Mouse (Mus musculus): ENCODE data around the gene Itgb6. TPM values are rescaled to one million over a fixed set of nuclear protein-coding genes. Genes with fewer than 3 reads are reported as not detected.

The Itgb6 gene
- polyA plus RNA-seq, 1 experiment from 2014 or later = not detected

DNA sequence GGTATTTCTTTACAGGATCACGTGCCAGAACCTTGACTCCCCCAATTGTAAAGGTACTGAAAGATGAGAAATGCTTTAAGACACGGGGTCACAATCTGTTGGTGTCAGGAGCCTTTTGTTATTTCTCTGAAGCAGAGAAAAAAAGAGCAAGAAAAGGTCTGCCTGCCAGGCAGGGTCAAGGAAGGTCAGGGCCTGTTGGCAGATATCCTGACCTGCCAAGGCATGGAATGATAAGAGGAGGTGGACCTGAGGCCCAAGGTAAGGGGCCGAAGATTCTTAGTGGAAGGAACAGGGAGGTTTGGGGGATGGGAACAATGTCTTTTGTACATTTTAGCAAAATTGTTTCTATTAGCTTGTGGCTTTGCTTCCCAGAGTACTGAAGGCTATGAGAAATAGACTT is 13.8 kb downstream of the Itgb6 start:
- 28% methylated on average over 3 of the region's 3 CpGs for WGBS
- H3K4me2 ChIP-seq (replicated peaks) = no peak overlapping the region

DNA sequence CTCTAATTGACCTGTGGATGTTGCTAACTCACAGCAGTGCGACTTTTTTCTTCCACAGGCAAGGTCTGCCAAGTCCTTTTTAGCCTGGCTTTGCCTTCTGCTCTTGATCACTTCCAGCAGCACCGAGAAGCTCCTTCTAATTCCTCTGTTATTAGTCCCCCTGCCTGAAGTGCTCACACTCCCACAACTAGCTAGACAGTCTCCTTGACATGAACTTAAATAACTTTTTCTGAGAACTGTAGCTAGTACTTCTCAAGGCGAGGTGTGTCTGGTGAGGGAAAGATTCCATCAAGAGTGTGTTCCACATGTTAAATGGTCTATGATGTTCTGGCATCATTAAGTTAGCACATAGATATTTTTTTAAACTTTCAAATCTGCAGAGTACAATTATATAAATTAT is 15.6 kb downstream of the Itgb6 start:
- H3K4me2 ChIP-seq (replicated peaks) = no peak overlapping the region
- no peak overlapping the region for H3K27ac ChIP-seq
- no peak overlapping the region for H3K9ac ChIP-seq
- H3K36me3 ChIP-seq (replicated peaks; ENCODE audit: control insufficient read depth, insufficient read depth) = no peaks in the 10 kb centered on the region
- no peaks in the 10 kb centered on the region for H3K9me3 ChIP-seq (ENCODE audit: control insufficient read depth, low read length)
- H3K27me3 ChIP-seq (ENCODE audit: control insufficient read depth, insufficient read depth, low read length) = no peaks in the 10 kb centered on the region
- DNase-seq (ENCODE audit: low spot score) (no peak), ATAC-seq (ENCODE audit: low FRiP score) (no peak)
- 85% methylated on average over 3 of the region's 3 CpGs for WGBS
- H3K4me3 ChIP-seq (replicated peaks; ENCODE audit: low read length) = no peak overlapping the region
- H3K4me1 ChIP-seq (replicated peaks; ENCODE audit: control insufficient read depth, insufficient read depth, low read length) = no peaks in the 10 kb centered on the region

More for the DNA sequence above, 13.8 kb downstream of the Itgb6 start:
- no peaks in the 10 kb centered on the region for H3K9me3 ChIP-seq (ENCODE audit: control insufficient read depth, low read length)
- no peaks in the 10 kb centered on the region for H3K27me3 ChIP-seq (ENCODE audit: control insufficient read depth, insufficient read depth, low read length)
- no peak overlapping the region for H3K9ac ChIP-seq
- H3K4me3 ChIP-seq (replicated peaks; ENCODE audit: low read length) = no peak overlapping the region
- no peak overlapping the region for H3K27ac ChIP-seq
- no peaks in the 10 kb centered on the region for H3K36me3 ChIP-seq (replicated peaks; ENCODE audit: control insufficient read depth, insufficient read depth)
- peaks cover 6% of the 10 kb centered on the region for H3K4me1 ChIP-seq (replicated peaks; ENCODE audit: control insufficient read depth, insufficient read depth, low read length)
- ATAC-seq (ENCODE audit: low FRiP score) = no peak
- no peak for DNase-seq (ENCODE audit: low spot score)

DNA sequence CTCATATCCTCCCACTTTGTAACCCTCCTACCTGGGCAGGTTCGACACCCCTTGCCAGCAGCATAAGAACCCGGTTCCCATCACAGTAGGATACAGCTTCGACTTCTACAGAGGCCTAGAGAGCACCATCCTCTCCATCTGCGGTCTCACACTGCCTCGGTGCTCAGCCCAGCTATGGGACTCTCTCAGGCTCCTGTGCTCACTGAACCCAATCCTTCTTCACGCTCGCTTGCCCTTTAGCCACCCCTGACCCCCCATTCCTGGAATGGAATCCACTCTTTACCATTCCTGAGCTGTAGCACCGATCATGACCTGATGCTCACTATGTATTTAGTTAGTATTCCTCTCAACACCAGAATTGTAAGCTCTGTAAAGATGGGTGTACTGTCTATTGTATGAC is 17.0 kb downstream of the Itgb6 start:
- H3K4me1 ChIP-seq (replicated peaks; ENCODE audit: control insufficient read depth, insufficient read depth, low read length) = no peaks in the 10 kb centered on the region
- H3K36me3 ChIP-seq (replicated peaks; ENCODE audit: control insufficient read depth, insufficient read depth) = no peaks in the 10 kb centered on the region
- 90% methylated on average over 8 of the region's 8 CpGs for WGBS
- no peaks in the 10 kb centered on the region for H3K27me3 ChIP-seq (ENCODE audit: control insufficient read depth, insufficient read depth, low read length)
- H3K27ac ChIP-seq = no peak overlapping the region
- H3K4me2 ChIP-seq (replicated peaks) = no peak overlapping the region
- DNase-seq (ENCODE audit: low spot score) (no peak), ATAC-seq (ENCODE audit: low FRiP score) (no peak)
- no peaks in the 10 kb centered on the region for H3K9me3 ChIP-seq (ENCODE audit: control insufficient read depth, low read length)
- H3K9ac ChIP-seq = no peak overlapping the region
- H3K4me3 ChIP-seq (replicated peaks; ENCODE audit: low read length) = no peak overlapping the region

DNA sequence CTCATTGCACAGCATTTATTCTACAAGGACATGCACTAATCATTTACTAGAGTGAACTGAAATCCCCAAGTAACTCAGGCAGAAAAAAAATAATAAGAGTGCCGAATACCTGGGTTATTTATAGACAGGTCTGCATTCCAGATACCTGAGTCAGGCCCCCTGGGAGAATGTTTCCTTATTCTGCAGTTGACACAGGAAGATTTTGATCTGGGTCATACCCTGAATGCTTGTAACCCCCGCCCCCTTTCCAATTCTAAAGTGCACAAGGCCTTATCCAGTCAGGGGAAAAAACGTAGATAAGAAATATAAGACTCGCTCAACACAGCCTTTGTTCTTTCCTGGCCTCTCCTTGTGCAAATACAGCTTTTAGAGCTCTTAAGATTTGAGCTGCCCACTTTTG is 19.1 kb downstream of the Itgb6 start:
- Histone ChIP-seq H3K27ac (no peak overlapping the region), H3K9me3 (ENCODE audit: control insufficient read depth, low read length) (no peaks in the 10 kb centered on the region), H3K9ac (no peak overlapping the region), H3K4me3 (replicated peaks; ENCODE audit: low read length) (no peak overlapping the region), H3K4me1 (replicated peaks; ENCODE audit: control insufficient read depth, insufficient read depth, low read length) (no peaks in the 10 kb centered on the region), H3K27me3 (ENCODE audit: control insufficient read depth, insufficient read depth, low read length) (no peaks in the 10 kb centered on the region), H3K36me3 (replicated peaks; ENCODE audit: control insufficient read depth, insufficient read depth) (no peaks in the 10 kb centered on the region), H3K4me2 (replicated peaks) (no peak overlapping the region)
- DNase-seq (ENCODE audit: low spot score) (no peak), ATAC-seq (ENCODE audit: low FRiP score) (no peak)
- WGBS = 77% methylated on average over 4 of the region's 4 CpGs

DNA sequence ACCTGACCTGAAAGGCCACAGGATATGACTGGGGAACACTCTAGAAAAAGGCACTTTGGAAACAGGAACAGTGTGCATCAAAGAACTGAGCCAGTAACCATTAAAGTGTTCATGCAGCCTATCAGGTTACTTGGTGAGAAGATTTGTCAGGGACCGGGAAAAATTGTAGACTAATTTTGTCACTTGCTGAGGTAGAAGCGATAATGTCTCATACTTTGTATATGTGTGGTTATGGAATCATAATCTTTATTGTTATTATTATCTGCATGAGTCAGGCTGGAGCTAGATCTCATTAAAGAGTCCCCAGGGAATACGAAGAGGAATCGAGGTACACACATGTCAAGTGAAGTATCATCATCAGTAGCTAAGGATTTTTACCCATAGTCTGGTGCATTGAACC is 21.5 kb downstream of the Itgb6 start:
- Histone ChIP-seq H3K9ac (no peak overlapping the region), H3K4me2 (replicated peaks) (no peak overlapping the region), H3K4me1 (replicated peaks; ENCODE audit: control insufficient read depth, insufficient read depth, low read length) (peaks cover 6% of the 10 kb centered on the region; the same call in 1 of the 2 replicates), H3K27me3 (ENCODE audit: control insufficient read depth, insufficient read depth, low read length) (no peaks in the 10 kb centered on the region), H3K4me3 (replicated peaks; ENCODE audit: low read length) (no peak overlapping the region), H3K9me3 (ENCODE audit: control insufficient read depth, low read length) (no peaks in the 10 kb centered on the region), H3K36me3 (replicated peaks; ENCODE audit: control insufficient read depth, insufficient read depth) (no peaks in the 10 kb centered on the region), H3K27ac (no peak overlapping the region)
- DNase-seq (ENCODE audit: low spot score) = no peak
- 81% methylated on average over 4 of the region's 4 CpGs for WGBS
- no peak for ATAC-seq (ENCODE audit: low FRiP score)

DNA sequence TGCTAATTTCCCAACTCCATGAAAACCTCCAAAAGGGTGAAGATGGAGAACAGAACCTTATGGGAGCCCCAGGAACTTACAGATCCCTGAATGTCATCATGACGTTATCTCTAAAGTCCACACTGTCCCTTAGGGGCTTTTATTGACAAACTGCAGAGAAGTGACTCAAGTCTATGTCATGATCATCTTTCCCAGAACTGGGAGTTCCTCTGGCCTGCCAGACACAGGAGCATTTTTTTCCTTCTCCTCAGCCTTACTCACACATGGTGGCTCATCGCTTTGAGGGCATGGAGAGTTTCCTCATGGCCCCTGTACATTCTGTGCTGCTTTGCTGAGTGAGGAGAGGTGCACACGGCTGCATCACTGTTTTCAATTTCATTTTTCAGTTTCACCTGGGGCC is 22.4 kb downstream of the Itgb6 start:
- Histone ChIP-seq H3K36me3 (replicated peaks; ENCODE audit: control insufficient read depth, insufficient read depth) (no peaks in the 10 kb centered on the region), H3K27me3 (ENCODE audit: control insufficient read depth, insufficient read depth, low read length) (no peaks in the 10 kb centered on the region), H3K4me1 (replicated peaks; ENCODE audit: control insufficient read depth, insufficient read depth, low read length) (peaks cover 6% of the 10 kb centered on the region; the same call in 1 of the 2 replicates), H3K9me3 (ENCODE audit: control insufficient read depth, low read length) (no peaks in the 10 kb centered on the region), H3K4me2 (replicated peaks) (no peak overlapping the region), H3K4me3 (replicated peaks; ENCODE audit: low read length) (no peak overlapping the region), H3K27ac (no peak overlapping the region), H3K9ac (no peak overlapping the region)
- DNase-seq (ENCODE audit: low spot score) (no peak), ATAC-seq (ENCODE audit: low FRiP score) (no peak)
- WGBS = 88% methylated on average over 3 of the region's 3 CpGs

DNA sequence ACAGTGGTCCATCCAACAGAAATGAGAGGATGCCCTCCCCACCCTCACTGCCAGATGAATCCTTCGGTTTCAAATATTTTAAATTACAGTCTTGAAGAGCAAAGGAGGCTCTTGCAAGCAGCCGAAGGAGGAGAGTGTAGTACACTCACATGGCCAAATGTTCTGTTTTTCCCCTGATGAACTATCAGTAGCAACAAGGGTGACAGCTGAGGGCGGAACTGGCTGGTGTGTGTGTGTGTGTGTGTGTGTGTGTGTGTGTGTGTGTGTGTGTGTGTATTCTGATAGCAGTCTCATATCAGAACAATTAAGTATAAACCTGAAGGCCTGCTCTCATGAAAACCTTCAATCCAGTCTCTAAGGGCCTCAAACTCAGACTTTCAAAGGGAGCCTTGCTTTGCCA is 22.9 kb downstream of the Itgb6 start:
- Histone ChIP-seq H3K36me3 (replicated peaks; ENCODE audit: control insufficient read depth, insufficient read depth) (no peaks in the 10 kb centered on the region), H3K4me2 (replicated peaks) (no peak overlapping the region), H3K27ac (no peak overlapping the region), H3K4me3 (replicated peaks; ENCODE audit: low read length) (no peak overlapping the region), H3K4me1 (replicated peaks; ENCODE audit: control insufficient read depth, insufficient read depth, low read length) (peaks cover 6% of the 10 kb centered on the region; the same call in 1 of the 2 replicates), H3K9ac (no peak overlapping the region), H3K27me3 (ENCODE audit: control insufficient read depth, insufficient read depth, low read length) (no peaks in the 10 kb centered on the region), H3K9me3 (ENCODE audit: control insufficient read depth, low read length) (no peaks in the 10 kb centered on the region)
- ATAC-seq (ENCODE audit: low FRiP score) (no peak), DNase-seq (ENCODE audit: low spot score) (no peak)
- 94% methylated on average over 3 of the region's 3 CpGs for WGBS

DNA sequence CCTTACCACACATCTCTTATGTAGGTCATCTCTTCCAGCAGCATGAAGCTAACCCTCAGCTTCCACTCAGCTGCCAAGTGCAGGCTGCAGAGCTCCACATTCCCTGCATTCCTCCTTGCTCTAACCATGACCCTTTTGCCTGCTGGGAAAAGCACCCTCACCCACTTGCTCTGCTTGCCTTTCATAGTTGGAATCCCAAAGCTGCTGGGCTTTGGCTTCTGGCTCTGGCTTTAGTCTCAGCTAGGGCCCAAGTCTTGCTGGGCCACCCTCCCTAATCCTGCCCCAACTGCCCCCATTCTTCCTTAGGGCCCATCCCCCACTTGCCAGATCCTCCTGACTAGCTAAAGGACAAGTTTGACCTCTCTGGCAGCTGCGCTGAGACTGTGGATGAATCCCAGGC is 24.3 kb downstream of the Itgb6 start:
- H3K9me3 ChIP-seq (ENCODE audit: control insufficient read depth, low read length) = no peaks in the 10 kb centered on the region
- WGBS = 50% methylated on average over 1 of the region's 1 CpGs
- ATAC-seq (ENCODE audit: low FRiP score) (no peak), DNase-seq (ENCODE audit: low spot score) (no peak)
- H3K9ac ChIP-seq = no peak overlapping the region
- H3K27me3 ChIP-seq (ENCODE audit: control insufficient read depth, insufficient read depth, low read length) = no peaks in the 10 kb centered on the region
- H3K36me3 ChIP-seq (replicated peaks; ENCODE audit: control insufficient read depth, insufficient read depth) = no peaks in the 10 kb centered on the region
- no peak overlapping the region for H3K4me2 ChIP-seq (replicated peaks)
- no peak overlapping the region for H3K4me3 ChIP-seq (replicated peaks; ENCODE audit: low read length)
- peaks cover 6% of the 10 kb centered on the region; the same call in 1 of the 2 replicates for H3K4me1 ChIP-seq (replicated peaks; ENCODE audit: control insufficient read depth, insufficient read depth, low read length)
- no peak overlapping the region for H3K27ac ChIP-seq

DNA sequence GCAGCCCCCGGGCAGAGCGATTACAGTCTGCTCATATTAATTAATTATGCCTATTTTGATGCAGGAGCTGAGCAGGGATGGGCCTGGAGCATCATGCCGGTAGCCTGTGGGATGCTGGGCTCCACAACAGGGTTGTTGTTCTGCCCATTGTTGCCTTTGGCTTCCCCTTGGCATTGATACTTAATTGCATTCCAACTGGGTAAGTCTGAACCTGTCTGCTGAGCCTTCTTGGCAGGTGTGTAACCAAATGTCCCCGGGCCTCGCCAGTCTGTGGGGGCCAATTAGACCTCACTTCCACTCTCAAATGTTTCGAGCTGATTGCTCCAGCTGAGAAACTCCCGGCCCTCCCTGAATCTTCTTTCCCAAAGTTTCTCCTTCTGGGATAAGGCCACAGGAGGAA is 24.9 kb downstream of the Itgb6 start:
- H3K4me3 ChIP-seq (replicated peaks; ENCODE audit: low read length) = no peak overlapping the region
- H3K36me3 ChIP-seq (replicated peaks; ENCODE audit: control insufficient read depth, insufficient read depth) = no peaks in the 10 kb centered on the region
- 51% methylated on average over 7 of the region's 7 CpGs for WGBS
- no peak overlapping the region for H3K27ac ChIP-seq
- H3K9ac ChIP-seq = no peak overlapping the region
- no peaks in the 10 kb centered on the region for H3K9me3 ChIP-seq (ENCODE audit: control insufficient read depth, low read length)
- no peak overlapping the region for H3K4me2 ChIP-seq (replicated peaks)
- 0 out of 2 replicates have a peak, but pooled peaks have one; percentile 39 for ATAC-seq (ENCODE audit: low FRiP score)
- no peaks in the 10 kb centered on the region for H3K27me3 ChIP-seq (ENCODE audit: control insufficient read depth, insufficient read depth, low read length)
- H3K4me1 ChIP-seq (replicated peaks; ENCODE audit: control insufficient read depth, insufficient read depth, low read length) = peaks cover 6% of the 10 kb centered on the region; the same call in 1 of the 2 replicates
- DNase-seq (ENCODE audit: low spot score) = no peak

DNA sequence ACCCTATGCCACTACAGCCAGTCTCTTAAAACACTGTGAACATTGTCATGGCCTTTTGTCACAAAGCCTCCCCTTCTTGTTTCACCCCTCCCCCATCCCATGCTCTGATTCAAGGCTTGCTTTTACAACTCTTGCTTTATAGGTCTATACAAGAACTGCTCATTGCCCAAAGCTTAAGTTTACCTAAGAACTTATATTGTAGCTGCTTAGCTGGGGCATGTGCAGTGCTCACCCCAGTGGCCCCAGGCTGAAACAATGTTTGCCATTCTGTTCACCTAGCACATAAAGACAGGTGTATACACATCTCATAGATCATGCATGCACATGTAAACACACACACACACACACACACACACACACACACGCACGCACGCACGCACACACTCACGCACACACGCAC is 25.9 kb downstream of the Itgb6 start:
- Histone ChIP-seq H3K9ac (no peak overlapping the region), H3K27me3 (ENCODE audit: control insufficient read depth, insufficient read depth, low read length) (no peaks in the 10 kb centered on the region), H3K9me3 (ENCODE audit: control insufficient read depth, low read length) (no peaks in the 10 kb centered on the region), H3K4me2 (replicated peaks) (no peak overlapping the region), H3K4me3 (replicated peaks; ENCODE audit: low read length) (no peak overlapping the region), H3K4me1 (replicated peaks; ENCODE audit: control insufficient read depth, insufficient read depth, low read length) (peaks cover 6% of the 10 kb centered on the region; the same call in 1 of the 2 replicates), H3K27ac (no peak overlapping the region), H3K36me3 (replicated peaks; ENCODE audit: control insufficient read depth, insufficient read depth) (no peaks in the 10 kb centered on the region)
- WGBS = 90% methylated on average over 6 of the region's 6 CpGs
- DNase-seq (ENCODE audit: low spot score) (no peak), ATAC-seq (ENCODE audit: low FRiP score) (no peak)

Measured in hindbrain, embryonic 14.5 days (tissue).